Mouse (Mus musculus) urinary bladder, postnatal 25 days (tissue): ENCODE data around the gene Uhrf1.

Experiments
- DNase-seq: peaks from one replicate; pipeline ENCODE4 v3.0.0; 2022; ENCODE audit warnings: low spot score

The Uhrf1 gene

DNA sequence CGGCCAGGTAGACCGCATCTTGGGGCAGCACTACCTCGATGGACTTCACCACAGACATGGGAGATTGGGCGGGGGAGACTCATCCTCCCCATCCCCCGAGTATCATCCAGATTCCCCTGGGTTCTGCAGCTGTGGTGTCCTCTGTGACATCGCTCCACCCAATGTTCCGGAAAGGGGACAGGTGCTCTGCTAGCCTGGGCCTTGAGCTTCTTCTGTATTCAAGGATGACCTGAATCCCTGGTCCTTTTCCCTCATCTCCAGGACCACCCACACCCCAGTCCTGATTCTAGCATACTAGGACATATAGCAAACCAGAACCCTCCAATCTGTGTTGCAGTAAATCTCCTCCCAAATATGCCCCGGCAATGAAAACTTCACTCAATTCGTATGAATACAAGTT, 2.9 kb upstream of the Uhrf1 start, which contains the start of gene Arrdc5:
Arrdc5 (minus strand) TSS at position 101 of the 400 bp plus-strand sequence.
- DNase-seq = no peak

DNA sequence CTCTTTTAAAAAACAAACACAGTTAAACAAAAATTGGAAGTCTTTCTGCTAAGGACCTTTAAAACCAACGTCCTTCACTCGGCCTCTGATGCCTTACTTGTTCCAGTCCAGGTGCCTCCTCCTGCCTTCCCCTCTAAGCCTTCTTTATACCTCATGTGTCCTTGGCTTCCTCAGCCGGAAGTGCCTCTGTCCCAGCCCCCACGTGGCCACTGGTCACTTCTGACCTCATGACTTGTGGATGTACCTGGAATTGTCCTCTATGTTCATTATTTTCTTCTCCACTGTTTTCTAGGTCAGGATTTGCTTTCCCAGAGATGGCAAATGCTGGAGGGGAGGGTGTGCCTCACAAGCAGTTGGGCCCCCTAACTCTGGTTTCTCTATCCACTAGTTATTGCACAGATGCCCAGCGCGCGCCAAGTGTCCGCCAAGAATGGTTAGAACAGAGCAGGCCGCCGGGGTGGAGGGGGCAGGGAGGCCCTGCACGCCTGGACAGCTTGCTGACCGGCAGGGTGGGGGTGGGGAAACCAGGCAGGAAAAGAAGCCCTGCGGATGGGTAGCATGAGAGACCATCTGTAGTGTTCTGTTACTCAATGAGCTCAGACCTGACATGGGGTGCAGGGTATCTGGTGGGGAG, 641 bp upstream of the Uhrf1 start:
- DNase-seq = no peak

DNA sequence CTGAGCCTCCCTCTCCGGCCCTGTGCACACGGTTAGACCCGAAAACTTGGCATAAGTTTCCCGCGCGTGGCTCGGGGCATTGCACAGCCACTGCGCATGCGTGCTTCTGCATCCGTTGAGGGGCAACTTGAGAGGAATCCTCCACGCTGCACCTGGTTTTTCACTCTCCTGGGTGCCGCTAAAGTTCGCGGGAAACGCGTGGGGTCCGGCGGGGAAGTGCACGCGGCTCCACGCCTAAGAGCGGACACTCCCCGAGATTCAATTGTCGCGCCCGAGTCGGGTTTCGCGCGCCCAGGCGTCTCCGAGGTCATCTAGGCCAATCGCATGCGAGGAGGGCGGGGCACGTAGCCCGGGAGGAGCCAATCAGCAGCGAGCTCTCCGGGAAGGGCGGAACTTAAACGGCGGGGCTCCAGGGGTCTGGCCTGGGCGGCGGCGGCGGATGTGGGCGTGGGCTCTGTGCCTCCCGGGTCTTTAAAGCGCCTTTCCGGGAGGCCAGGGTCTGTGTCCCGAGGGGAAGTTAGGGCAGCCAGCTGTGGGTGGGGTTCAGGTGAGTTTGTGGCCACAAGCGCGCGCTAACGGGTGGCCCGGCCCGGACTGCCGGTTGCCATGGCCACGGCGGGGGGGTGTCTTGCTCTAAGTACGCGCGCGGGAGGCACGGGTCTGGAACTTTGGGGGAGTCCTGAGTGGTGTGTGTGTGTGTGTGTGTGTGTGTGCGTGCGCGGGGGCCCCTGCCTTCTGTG, 896 bp downstream of the Uhrf1 start:
- peak; percentile 93 for DNase-seq

DNA sequence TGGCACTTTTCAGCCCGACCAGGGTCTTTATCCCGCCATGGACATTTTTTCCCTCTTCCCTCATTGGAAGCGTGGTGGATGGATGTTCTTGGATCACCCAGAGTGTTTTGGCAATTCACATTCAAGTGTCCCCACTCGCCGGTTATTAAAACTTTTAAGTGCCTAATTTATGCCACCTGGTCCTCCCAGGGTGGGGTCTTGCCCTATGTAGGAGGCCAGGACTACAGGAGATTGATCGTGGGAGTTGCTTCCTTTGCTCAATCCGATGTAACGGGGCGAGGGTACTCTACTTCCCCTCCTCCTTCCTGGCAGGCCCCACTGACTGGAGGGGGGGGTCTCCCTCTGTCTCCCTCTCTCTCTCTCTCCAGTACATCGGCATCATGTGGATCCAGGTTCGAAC, 1.6 kb downstream of the Uhrf1 start:
- DNase-seq = no peak

DNA sequence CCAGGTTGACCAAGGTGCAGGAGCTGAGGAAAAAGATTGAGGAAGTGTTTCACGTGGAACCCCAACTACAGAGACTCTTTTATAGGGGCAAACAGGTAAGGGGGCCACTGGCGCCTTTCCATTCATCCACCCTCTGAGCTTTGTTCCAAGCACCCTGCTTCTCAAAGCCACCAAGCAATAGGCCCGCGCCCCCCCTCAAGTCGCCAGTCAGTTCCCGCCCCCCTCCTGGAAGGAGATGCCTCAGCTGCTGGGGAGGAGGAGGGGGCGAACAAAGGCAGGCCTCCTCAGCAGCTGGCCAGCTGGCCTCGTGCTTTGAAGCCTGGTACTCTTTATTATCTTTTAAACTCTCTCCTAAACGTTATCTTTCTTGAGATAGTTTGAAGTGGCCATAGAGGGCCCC, 2.0 kb downstream of the Uhrf1 start:
- no peak for DNase-seq

DNA sequence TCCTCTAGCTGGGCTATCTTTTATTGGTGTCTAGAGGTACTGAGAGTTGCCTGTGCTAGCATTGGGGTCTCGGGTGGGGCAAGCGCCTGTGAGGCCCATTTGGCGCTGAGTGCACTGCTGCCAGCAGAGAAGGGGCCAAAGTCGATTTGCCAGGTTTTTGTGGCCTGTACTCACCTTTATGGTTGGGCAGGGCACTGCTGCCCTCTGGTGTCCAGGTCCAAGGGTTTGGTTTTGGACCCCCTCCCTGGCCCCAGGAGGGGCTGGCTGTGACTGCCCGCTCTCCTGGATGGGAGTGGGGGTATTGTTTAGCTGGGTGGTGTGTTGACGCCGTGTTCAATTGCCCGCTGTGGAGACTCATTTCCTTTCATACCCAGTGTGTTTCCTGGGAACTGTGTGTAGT, 2.7 kb downstream of the Uhrf1 start:
- DNase-seq = no peak

DNA sequence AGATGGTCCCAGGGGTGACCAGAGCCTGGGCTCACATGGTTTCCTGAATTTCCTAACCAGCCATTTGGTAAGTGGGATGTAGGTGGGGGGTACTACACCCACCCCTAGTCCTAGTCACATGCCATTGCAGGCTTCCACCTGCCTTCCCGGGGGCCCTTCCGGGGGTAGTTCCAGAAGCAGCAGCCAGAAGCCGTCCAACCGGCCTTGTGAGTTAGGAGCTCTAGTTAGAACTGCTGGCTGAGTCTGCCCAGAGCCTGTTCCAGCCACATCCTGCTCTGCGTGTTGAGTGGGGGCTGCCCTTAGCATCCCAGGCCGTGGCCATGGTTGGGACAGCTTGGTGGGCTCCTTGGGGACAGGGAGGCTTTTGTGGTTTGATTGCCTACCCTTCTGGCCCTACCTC, 5.0 kb downstream of the Uhrf1 start:
- DNase-seq = peak; percentile 53

DNA sequence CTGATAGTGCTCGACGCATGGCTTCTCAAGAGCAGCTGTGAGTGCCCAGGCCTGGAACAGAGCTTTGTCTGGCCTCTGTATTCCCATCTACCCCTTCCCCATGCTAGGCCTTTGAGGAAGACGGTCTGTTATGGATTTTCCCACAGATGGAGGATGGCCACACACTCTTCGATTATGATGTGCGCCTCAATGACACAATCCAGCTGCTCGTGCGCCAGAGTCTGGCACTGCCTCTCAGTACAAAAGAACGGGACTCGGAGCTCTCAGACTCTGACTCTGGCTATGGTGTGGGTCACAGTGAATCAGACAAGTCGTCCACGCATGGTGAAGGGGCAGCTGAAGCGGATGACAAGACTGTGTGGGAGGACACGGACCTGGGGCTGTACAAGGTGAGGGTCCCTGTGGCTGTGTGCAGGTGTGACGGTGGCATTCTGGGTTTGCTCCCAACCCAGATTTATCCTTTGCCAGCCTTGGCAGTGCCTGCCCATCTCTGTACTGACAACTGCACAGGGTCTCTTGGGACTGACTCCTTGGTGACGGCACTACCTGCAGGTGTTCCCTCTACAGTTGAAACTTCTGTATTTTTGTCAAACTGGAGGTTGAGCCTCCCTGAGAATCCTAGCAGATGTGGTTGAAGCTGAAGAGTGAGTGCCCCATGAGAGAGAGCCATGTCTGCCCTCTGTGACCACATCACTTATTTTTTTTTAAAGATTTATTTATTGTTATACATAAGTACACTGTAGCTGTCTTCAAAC, 6.2 kb downstream of the Uhrf1 start:
- DNase-seq = no peak

DNA sequence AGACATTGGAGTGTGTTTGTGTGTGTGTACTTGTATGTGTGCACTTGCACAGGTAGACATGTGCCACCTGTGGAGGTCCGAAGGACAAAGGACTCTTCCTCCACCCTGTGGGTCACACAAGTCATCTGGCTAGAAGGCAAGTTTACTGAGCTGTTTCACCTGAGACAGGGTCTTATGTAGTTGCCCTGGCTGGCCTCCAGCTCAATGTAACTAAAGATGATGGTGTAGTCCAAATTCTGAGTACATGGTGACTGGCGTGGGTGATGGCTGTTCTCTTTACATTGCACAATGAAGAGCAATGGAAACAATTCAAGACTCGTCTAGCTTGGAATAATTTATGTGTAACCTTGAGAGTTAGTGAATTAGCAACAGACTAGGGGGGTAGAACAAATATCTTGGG, 21.3 kb downstream of the Uhrf1 start:
- DNase-seq = no peak

DNA sequence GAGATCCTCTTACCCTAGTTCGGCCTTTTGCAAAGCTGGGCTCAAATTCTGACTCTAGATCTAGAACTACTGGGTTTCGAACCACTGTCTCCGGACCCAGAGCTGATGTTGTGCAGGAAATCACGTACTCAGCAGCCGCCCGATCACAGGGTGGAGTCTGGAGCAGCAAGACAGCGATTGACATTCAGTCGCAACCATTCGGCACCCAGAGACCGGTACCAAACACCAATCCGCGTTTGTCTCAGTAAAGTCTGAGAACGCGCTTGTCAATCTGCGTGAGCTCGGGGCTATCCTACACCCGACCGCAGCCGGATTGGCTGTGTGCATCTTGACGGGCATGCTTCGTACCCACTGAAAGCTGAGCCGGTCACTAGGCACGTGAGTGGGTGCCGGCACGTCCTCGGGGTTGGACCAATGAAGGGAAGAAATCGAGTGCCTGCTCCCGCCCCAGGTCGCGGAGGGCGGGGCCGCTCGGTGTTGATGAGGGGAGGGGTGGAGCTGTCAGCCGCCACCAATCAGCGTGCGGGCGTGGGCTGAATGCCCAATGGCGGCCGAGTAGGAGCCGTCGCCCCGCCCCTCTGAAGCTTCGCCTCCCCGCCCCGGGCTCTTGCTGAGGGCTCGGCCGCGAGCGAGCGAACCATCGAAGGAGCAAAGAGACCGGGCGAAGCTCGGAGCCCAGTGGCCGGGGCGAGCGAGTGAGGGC, 22.5 kb downstream of the Uhrf1 start, which contains the start of gene Kdm4b:
Kdm4b (plus strand) TSS at position 613 of the 703 bp plus-strand sequence.
- peak; percentile 96 for DNase-seq

DNA sequence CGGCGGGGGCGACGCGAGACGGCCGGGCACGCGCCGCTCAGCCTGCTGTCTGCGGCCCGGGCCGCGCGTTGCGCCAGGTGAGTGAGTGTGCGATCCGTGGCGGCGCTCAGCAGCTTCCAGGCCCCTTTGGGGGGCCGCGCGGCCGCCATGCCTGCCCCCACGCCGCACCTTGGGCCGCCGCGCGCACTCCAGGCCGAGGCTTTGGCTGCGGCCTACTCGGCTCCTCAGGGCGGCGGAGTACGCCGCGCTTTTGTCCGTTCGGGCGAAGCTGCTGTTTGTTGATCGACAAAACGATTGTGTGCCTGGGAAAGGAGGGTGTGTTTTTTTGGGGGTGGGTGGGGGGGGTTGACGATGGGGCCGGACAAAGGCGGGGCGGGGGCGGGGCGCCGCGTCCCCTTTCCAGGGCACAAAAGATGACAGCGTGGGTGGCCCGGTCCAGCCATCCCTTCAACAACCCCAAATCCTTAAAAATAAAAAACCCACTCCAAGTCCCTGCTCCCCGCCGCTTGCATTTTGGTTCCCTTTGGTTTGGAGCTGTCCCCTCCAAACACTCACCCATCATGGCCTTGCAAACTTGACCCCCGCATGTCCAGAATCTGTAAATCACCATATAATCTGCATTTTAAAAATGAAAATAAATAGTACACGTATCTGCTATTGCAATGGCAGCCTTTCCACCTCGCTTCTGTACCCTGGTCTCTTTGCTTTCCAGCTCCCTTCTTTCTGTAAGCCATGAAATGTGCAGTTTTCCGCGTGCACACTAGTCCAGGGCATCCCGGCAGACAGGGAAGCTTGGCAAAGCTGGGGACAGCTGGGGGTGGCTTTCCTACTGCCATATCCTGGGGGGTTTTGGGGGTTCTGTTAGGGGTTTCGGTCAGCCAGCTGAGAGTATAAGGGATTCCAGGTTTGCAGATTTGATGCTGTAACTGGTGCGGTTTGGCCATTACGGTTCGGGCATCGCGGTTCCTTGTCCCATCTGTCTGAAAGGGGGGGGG, 23.3 kb downstream of the Uhrf1 start:
- DNase-seq = no peak

DNA sequence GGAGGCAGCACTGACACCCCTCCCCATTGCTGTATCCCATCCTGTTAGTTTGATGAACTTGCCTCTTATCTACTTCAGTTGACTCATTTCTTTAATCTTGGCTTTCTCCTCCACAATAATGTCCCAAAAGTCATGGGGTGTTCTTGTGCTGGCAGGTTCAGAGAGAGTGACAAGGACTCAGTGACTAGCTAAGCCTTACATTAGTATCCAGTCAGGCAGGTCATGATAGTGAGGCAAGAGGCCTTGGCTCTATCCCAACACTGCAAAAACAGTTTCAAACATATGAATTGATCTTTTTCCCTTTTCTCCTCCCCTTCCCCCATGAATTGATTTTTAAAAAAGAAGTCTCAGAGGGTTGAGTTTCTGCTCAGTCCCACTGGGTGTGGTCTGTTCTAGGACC, 26.1 kb downstream of the Uhrf1 start:
- DNase-seq = no peak

DNA sequence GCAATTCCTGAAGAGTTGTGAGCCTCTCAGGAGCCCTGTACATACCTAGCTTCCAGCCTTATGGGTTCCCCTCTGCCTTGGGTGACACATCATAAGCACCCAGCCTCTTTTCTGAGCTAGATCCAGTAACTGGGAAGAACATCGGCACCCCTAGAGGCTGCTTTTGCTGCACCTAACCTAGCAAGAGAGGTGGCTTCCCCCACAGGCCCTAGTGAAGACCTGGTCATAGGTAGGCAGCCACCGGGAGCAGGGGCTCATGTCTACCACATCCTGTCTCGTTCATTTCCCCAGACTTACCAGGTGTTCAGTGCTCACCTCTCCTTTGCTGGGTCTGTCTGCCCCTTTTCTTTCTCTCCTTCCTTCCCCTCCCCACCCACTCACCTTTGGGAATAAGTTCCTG, 27.2 kb downstream of the Uhrf1 start:
- DNase-seq = no peak

DNA sequence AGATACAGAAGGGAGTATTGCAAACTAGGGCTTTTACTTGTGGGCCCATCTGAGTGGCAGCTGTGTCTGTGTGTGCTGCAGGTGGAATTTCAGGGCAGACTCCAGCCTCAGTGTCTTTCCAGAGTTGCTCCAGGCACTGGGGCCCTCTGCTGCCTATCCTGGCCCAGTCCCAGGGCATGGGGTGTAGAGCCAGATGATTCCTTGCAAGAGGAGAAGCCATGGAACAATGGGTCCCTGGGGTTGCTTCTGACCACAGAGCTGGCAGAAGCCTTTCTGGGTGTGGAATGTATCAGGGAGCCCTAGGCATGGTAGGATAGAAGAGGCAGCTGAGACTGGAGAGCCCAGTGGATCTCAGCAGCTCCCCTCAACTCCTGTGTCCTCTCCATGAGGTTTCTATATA, 28.1 kb downstream of the Uhrf1 start:
- no peak for DNase-seq

DNA sequence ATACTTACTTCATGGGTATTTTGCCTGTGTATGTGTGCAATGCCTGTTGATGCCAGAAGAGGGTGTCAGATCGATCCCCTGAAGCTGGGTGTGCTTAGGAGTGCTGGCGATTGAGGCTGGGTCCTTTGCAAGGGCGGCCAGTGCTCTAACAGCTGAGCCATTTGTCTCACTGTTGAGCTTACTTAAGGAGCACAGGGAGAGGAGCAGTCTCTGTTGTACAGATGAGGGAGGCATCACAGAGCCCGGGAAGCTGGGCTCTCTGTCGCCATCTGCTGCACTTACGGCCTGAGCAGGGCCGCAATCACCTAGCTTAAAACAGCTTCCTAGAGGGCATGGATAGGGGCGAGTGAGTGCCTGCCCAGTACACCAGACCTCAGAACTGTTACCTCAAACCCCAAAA, 29.9 kb downstream of the Uhrf1 start:
- DNase-seq = no peak

DNA sequence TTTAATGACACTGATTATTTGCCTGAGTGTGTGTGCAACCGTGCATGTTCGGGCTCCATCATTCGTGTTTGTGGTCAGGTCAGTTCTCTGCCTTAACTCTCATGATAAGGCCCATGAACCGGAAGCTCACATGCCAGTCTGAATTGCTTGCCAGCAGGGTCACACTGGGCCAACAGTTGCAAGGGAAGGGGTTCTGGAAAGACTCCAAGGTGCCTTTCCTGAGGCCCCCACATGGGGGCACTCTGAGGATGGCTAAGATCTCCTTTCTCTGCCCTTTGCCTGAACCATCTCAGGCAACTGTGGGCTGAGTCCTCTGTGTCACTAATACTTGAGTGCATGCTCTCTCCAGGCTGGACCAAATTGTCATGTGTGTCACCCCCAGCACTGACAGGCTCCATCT, 34.1 kb downstream of the Uhrf1 start:
- DNase-seq = no peak

DNA sequence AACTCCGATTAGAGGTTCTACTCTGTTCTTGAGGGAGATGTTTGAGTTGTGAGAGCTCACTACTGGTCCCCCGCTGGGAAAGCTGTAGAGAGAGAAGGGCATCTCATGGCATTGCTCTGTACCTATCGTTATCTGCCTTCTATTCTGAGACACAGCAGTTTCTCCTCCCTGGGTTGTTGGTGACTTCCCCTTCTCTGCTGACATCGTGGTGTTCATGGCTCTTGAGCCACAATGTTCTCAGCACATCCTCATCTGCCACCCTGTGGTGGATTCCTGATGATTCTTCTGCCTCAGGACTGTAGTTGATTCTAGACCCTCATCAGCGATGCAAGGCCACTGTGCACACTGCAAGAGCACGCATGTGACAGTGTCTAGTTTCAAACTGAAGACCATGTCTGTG, 34.7 kb downstream of the Uhrf1 start:
- no peak for DNase-seq

DNA sequence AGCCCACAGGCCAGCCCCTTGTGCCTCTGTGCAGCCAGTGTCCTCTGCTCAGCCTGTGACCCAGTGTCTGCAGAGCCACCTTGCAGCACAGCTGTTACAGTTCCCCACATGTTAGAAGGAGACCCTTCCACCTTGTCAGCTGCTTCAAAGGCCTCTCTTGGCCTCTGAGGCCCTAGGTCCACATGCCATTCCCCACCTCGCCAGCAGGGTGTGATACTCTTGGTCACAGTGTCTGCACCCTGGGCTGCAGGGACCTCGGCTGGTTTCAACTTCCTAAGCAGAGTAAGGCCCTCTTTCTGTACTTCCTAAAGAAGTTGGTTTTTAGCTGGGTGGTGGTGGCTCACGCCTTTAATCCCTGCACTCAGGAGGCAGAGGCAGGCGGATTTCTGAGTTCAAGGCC, 35.8 kb downstream of the Uhrf1 start:
- no peak for DNase-seq

DNA sequence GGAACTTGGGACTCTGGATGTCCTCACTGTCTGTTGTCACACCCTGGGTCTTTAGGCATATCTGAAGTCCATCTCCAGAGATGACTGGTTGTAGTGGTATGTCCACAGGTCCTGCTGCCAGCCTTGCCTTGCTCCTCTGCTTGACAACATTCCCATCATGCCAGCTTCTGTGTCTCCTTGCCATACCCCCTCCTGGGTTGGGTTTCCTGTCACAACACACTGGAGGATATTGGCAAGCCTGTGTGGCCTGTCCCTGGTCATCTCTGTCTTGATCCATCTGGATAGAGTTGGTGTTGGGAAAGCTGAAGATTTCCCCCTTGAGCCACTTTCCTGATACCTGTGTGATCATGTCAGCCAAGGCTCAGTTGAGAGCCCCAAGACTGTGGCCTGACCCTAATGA, 37.6 kb downstream of the Uhrf1 start:
- no peak for DNase-seq

DNA sequence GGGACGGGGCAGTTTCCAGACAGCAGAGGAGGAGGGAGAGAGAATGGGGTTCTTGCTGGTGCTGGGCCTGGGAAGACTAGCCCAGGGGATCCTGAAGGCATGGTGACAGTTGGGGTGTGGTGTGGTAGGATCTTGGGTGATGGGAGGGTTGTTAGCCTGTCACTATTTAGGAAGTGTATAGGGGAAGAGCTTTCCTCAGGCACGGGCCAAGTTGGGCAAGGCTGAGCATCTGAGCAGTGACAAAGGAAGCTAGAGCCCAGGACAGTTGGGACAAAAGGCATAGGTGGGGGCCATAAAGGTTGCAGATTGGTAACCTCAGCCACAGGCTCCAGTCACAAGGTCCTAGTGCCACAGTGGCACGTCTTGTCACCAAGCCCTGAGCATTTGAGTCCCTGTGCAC, 40.3 kb downstream of the Uhrf1 start:
- DNase-seq = no peak

DNA sequence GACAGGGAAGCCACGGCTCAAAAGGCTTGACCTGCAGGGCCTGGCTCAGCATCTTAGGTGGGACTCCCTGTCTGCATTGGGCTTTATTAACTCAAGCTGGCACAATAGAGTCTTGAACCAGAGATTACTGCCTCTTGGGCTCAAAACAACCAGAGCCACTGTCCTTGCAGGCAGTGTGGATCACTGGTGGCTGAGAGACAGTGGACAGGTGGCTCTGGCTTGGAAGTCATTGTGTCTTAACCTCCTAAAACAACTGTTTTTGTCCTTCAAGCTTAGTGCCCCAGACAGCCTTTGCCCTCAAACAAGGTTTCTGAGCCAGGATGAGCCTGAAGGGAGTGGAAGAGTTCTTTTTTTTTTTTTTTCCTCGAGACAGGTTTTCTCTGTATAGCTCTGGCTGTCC, 42.2 kb downstream of the Uhrf1 start:
- no peak for DNase-seq
